Mouse (Mus musculus): ENCODE results near the gene Fgf14. TPM values are rescaled to one million over a fixed set of nuclear protein-coding genes. Genes with fewer than 3 reads are reported as not detected.
"Not testable (repeated sequence)": the region's sequence is repeated elsewhere in the genome, so short reads cannot be mapped to it uniquely, and the experiment has no call there.

Gene Fgf14
- polyA plus RNA-seq, 1 experiment from 2014 or later: 0.20 TPM

- 91% methylated on average over 1 of the region's 1 CpGs for WGBS
- Histone ChIP-seq H3K27me3 (ENCODE audit: insufficient read depth, low read length) (no peaks in the 10 kb centered on the region), H3K4me2 (replicated peaks; ENCODE audit: low read depth, low read length) (no peak overlapping the region), H3K9me3 (ENCODE audit: low read length) (no peaks in the 10 kb centered on the region), H3K9ac (replicated peaks; ENCODE audit: low read length) (no peak overlapping the region), H3K36me3 (ENCODE audit: insufficient read depth, low read length) (no peaks in the 10 kb centered on the region), H3K27ac (ENCODE audit: low read length) (no peak overlapping the region), H3K4me1 (ENCODE audit: insufficient read depth, low read length) (no peaks in the 10 kb centered on the region), H3K4me3 (ENCODE audit: low read length) (no peak overlapping the region)
- ATAC-seq (ENCODE audit: low FRiP score, low TSS enrichment): no peak
Measured at GRCm38 (mm10) chr14:124488971-124489370, 188.0 kb downstream of the Fgf14 start.

GRCm38 (mm10) chr14:124485261-124485660, 191.7 kb downstream of the Fgf14 start:
- Histone ChIP-seq H3K27ac (ENCODE audit: low read length) (no peak overlapping the region), H3K9ac (replicated peaks; ENCODE audit: low read length) (no peak overlapping the region), H3K27me3 (ENCODE audit: insufficient read depth, low read length) (no peaks in the 10 kb centered on the region), H3K4me2 (replicated peaks; ENCODE audit: low read depth, low read length) (no peak overlapping the region), H3K36me3 (ENCODE audit: insufficient read depth, low read length) (no peaks in the 10 kb centered on the region), H3K4me3 (ENCODE audit: low read length) (no peak overlapping the region), H3K9me3 (ENCODE audit: low read length) (no peaks in the 10 kb centered on the region), H3K4me1 (ENCODE audit: insufficient read depth, low read length) (no peaks in the 10 kb centered on the region)
- 60% methylated on average over 1 of the region's 1 CpGs for WGBS
- ATAC-seq (ENCODE audit: low FRiP score, low TSS enrichment): no peak

DNA sequence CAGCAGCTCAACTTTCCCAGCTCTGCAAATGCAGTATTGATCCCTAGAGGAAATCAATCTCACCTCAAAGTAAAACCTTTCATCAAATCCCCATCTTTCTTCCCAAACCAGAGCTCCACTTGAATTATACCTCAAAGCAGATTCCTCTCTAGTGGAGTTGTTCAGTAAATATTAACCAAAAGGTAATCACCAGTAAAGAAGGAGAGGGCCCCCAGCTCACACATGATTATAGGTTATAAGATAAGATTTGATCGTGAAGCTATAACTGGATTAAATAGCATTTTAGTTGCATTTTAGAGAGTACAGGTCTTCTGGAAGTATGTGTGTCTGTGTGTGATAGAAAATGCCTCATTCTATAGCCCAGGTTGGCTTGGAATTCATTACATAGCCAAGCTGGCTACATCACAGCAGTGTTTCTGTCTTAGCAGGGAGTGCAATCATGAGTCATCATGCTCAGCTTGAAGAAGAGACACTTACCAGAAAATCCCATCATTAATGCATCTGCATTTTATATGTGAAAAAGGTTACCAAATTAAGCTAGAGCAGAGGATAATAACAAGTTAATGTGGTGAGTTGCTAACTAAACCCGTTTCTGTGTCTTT, 202.8 kb downstream of the Fgf14 start:
- WGBS: 68% methylated on average over 2 of the region's 2 CpGs
- Histone ChIP-seq H3K4me3 (ENCODE audit: low read length) (no peak overlapping the region), H3K9ac (replicated peaks; ENCODE audit: low read length) (no peak overlapping the region), H3K9me3 (ENCODE audit: low read length) (no peaks in the 10 kb centered on the region), H3K36me3 (ENCODE audit: insufficient read depth, low read length) (no peaks in the 10 kb centered on the region), H3K4me1 (ENCODE audit: insufficient read depth, low read length) (no peaks in the 10 kb centered on the region), H3K27ac (ENCODE audit: low read length) (no peak overlapping the region), H3K4me2 (replicated peaks; ENCODE audit: low read depth, low read length) (no peak overlapping the region), H3K27me3 (ENCODE audit: insufficient read depth, low read length) (no peaks in the 10 kb centered on the region)
- ATAC-seq (ENCODE audit: low FRiP score, low TSS enrichment): no peak

- Histone ChIP-seq H3K27ac (ENCODE audit: low read length) (no peak overlapping the region), H3K9me3 (ENCODE audit: low read length) (no peaks in the 10 kb centered on the region), H3K27me3 (ENCODE audit: insufficient read depth, low read length) (no peaks in the 10 kb centered on the region), H3K4me3 (ENCODE audit: low read length) (no peak overlapping the region), H3K4me2 (replicated peaks; ENCODE audit: low read depth, low read length) (no peak overlapping the region), H3K9ac (replicated peaks; ENCODE audit: low read length) (no peak overlapping the region), H3K36me3 (ENCODE audit: insufficient read depth, low read length) (no peaks in the 10 kb centered on the region), H3K4me1 (ENCODE audit: insufficient read depth, low read length) (no peaks in the 10 kb centered on the region)
- 73% methylated on average over 2 of the region's 2 CpGs for WGBS
- no peak for ATAC-seq (ENCODE audit: low FRiP score, low TSS enrichment)
Measured at GRCm38 (mm10) chr14:124470909-124471308, 206.0 kb downstream of the Fgf14 start.

DNA sequence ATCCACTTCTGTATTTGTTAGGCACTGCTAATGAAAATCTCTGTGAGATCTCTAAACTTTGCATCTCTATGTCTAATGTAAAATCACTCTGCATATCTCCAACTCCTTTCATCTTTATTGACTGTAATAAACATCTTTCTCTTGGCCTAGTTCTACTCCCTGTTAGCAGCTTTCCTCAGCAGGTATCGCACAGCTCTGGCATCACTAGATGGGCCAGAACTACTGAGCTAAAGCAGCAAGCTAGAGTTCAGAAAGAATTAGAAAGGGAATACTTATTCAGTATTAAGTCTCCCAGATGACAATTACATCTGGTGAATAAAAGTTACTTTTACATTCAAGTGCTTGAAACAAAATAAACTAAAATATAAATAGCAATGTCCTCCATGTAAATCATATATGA, 221.8 kb downstream of the Fgf14 start:
- Histone ChIP-seq H3K36me3 (ENCODE audit: insufficient read depth, low read length) (no peaks in the 10 kb centered on the region), H3K27ac (ENCODE audit: low read length) (no peak overlapping the region), H3K27me3 (ENCODE audit: insufficient read depth, low read length) (no peaks in the 10 kb centered on the region), H3K4me2 (replicated peaks; ENCODE audit: low read depth, low read length) (no peak overlapping the region), H3K4me3 (ENCODE audit: low read length) (no peak overlapping the region), H3K4me1 (ENCODE audit: insufficient read depth, low read length) (no peaks in the 10 kb centered on the region), H3K9me3 (ENCODE audit: low read length) (no peaks in the 10 kb centered on the region), H3K9ac (replicated peaks; ENCODE audit: low read length) (no peak overlapping the region)
- ATAC-seq (ENCODE audit: low FRiP score, low TSS enrichment): no peak
- WGBS: 91% methylated on average over 1 of the region's 1 CpGs

DNA sequence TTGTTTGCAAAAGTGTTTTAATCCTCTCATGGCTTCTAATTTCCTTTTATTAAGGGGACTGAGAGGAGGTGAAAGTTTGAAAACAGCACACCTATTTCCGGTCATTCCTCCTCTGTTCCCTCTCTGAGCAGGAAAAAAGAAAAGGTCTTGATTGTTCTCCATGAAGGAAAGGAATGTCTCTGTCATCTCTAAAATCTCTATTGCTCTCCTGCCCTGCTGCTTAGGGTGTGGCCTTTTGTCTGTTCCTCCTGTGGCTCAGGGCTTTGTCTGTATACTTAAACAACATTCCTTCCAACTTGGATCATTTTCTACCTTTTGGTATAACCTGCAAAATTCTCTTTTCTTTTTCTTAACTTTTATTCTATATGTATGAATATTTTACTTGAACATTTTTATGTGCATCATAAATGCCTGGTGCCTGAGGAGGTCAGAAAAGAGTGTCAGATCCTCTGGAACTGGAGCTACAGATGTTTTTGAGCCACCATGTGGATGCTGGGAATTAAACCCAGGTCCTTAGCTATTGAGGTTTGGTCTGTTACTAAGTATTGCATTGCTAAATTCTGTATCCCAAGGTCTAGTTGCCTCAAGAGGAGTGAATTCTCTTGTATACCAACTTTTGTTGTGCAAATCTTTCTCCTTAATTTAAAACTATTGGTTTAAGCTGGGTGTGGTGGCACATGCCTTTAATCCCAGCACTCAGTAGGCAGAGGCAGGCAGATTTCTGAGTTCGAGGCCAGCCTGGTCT, 230.7 kb downstream of the Fgf14 start:
- ATAC-seq (ENCODE audit: low FRiP score, low TSS enrichment): no peak
- Histone ChIP-seq H3K4me2 (replicated peaks; ENCODE audit: low read depth, low read length) (no peak overlapping the region), H3K27me3 (ENCODE audit: insufficient read depth, low read length) (no peaks in the 10 kb centered on the region), H3K4me1 (ENCODE audit: insufficient read depth, low read length) (no peaks in the 10 kb centered on the region), H3K9ac (replicated peaks; ENCODE audit: low read length) (no peak overlapping the region), H3K9me3 (ENCODE audit: low read length) (no peaks in the 10 kb centered on the region), H3K36me3 (ENCODE audit: insufficient read depth, low read length) (no peaks in the 10 kb centered on the region), H3K27ac (ENCODE audit: low read length) (no peak overlapping the region), H3K4me3 (ENCODE audit: low read length) (no peak overlapping the region)
- WGBS: 79% methylated on average over 2 of the region's 2 CpGs

GRCm38 (mm10) chr14:124444831-124445230, 232.1 kb downstream of the Fgf14 start:
- no peaks in the 10 kb centered on the region for H3K4me1 ChIP-seq (ENCODE audit: insufficient read depth, low read length)
- no peaks in the 10 kb centered on the region for H3K36me3 ChIP-seq (ENCODE audit: insufficient read depth, low read length)
- no peak overlapping the region for H3K4me3 ChIP-seq (ENCODE audit: low read length)
- no peaks in the 10 kb centered on the region for H3K9me3 ChIP-seq (ENCODE audit: low read length)
- no peak overlapping the region for H3K27ac ChIP-seq (ENCODE audit: low read length)
- no peak for ATAC-seq (ENCODE audit: low FRiP score, low TSS enrichment)
- H3K27me3 ChIP-seq (ENCODE audit: insufficient read depth, low read length): no peaks in the 10 kb centered on the region
- no peak overlapping the region for H3K4me2 ChIP-seq (replicated peaks; ENCODE audit: low read depth, low read length)
- H3K9ac ChIP-seq (replicated peaks; ENCODE audit: low read length): no peak overlapping the region

GRCm38 (mm10) chr14:124439298-124439697, 237.6 kb downstream of the Fgf14 start:
- ATAC-seq (ENCODE audit: low FRiP score, low TSS enrichment): not testable (repeated sequence)

DNA sequence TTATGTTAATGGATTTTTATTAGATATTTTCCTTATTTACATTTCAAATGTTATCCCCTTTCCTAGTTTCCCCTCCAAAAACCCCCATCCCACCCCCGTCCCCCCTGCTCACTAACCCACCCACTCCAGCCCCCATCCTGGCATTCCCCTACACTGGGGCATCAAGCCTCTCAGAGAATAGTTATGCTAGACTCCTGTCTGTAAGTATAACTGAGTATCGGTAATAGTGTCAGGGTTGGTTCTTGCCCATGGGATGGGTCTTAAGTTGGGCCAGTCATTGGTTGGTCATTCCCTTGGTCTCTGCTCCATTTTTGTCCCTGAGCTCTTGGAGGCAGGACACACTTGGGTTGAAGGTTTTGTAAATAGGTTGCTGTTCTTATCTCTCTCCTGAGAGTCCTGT, 265.0 kb downstream of the Fgf14 start:
- no peak overlapping the region for H3K9ac ChIP-seq (replicated peaks; ENCODE audit: low read length)
- no peak overlapping the region for H3K4me2 ChIP-seq (replicated peaks; ENCODE audit: low read depth, low read length)
- ATAC-seq (ENCODE audit: low FRiP score, low TSS enrichment): no peak
- WGBS: 73% methylated on average over 2 of the region's 2 CpGs
- H3K36me3 ChIP-seq (ENCODE audit: insufficient read depth, low read length): no peaks in the 10 kb centered on the region
- H3K9me3 ChIP-seq (ENCODE audit: low read length): no peaks in the 10 kb centered on the region
- H3K27me3 ChIP-seq (ENCODE audit: insufficient read depth, low read length): no peaks in the 10 kb centered on the region
- no peaks in the 10 kb centered on the region for H3K4me1 ChIP-seq (ENCODE audit: insufficient read depth, low read length)
- no peak overlapping the region for H3K27ac ChIP-seq (ENCODE audit: low read length)
- no peak overlapping the region for H3K4me3 ChIP-seq (ENCODE audit: low read length)

More at GRCm38 (mm10) chr14:124439298-124439697, 237.6 kb downstream of the Fgf14 start:
- not testable (repeated sequence) for H3K9me3 ChIP-seq (ENCODE audit: low read length); H3K4me2 ChIP-seq (replicated peaks; ENCODE audit: low read depth, low read length); H3K36me3 ChIP-seq (ENCODE audit: insufficient read depth, low read length); H3K27me3 ChIP-seq (ENCODE audit: insufficient read depth, low read length); H3K4me1 ChIP-seq (ENCODE audit: insufficient read depth, low read length); H3K27ac ChIP-seq (ENCODE audit: low read length); H3K4me3 ChIP-seq (ENCODE audit: low read length); H3K9ac ChIP-seq (replicated peaks; ENCODE audit: low read length)
- WGBS: 33% methylated on average over 3 of the region's 3 CpGs

DNA sequence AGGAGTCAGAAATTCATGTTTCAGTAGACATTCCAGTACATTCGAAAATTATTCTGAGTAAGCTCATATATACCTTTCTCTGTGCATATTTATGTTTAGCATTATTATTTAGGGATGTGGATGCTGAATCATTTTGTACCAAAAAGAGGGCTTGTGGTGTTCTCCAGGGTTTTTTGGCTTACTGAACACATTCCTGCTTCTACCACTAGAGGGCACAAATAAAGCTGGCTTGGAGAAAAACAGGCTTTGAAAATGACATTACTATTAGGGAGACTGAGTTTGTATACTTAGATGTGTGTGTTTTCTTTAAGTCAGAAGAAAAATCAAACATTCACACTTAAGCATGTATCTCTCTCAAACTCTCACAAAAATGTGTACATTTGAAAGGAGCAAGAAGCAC, 266.0 kb downstream of the Fgf14 start:
- no peak for ATAC-seq (ENCODE audit: low FRiP score, low TSS enrichment)
- Histone ChIP-seq H3K27ac (ENCODE audit: low read length) (no peak overlapping the region), H3K9ac (replicated peaks; ENCODE audit: low read length) (no peak overlapping the region), H3K27me3 (ENCODE audit: insufficient read depth, low read length) (no peaks in the 10 kb centered on the region), H3K4me1 (ENCODE audit: insufficient read depth, low read length) (no peaks in the 10 kb centered on the region), H3K4me2 (replicated peaks; ENCODE audit: low read depth, low read length) (no peak overlapping the region), H3K9me3 (ENCODE audit: low read length) (no peaks in the 10 kb centered on the region), H3K36me3 (ENCODE audit: insufficient read depth, low read length) (no peaks in the 10 kb centered on the region), H3K4me3 (ENCODE audit: low read length) (no peak overlapping the region)
- WGBS: 0% methylated on average over 1 of the region's 1 CpGs

Data from kidney, embryonic 16.5 days (tissue).